In genomic region chr10:128918246-128918645, GRCm38 (mm10) we compare ENCODE assay signal across 9 mouse cellular contexts. TPM values are rescaled to one million over a fixed set of nuclear protein-coding genes. Genes with fewer than 3 reads are reported as not detected.
DNase-seq lines count a peak whose midpoint lies in the region; ATAC-seq and TF ChIP-seq lines count a peak whose summit lies in the region.
"Had no signal": no experiment of that assay in that cellular context is flagged by ENCODE, and none has a peak within 500 bp of the region (broad histone marks: within the 10 kb centered on the region; RNA-seq: fewer than 3 reads in every experiment).

No protein-coding gene starts in this region.

- ATAC-seq in embryonic facial prominence, embryonic 14.5 days (ENCODE audit: low read depth) = no peak
- ATAC-seq in hindbrain, embryonic 15.5 days (ENCODE audit: low FRiP score, low read depth) = 0 out of 2 replicates have a peak, but pooled peaks have one; percentile 2
- no peak for ATAC-seq in liver, postnatal 0 days
- ATAC-seq in forebrain, embryonic 13.5 days = no peak

- peaks cover 22% of the 10 kb centered on the region for H3K4me1 ChIP-seq in embryonic facial prominence, embryonic 14.5 days (ENCODE audit: control insufficient read depth, insufficient read depth, low read length)
- H3K4me1 ChIP-seq in embryonic facial prominence, embryonic 10.5 days = peaks cover 48% of the 10 kb centered on the region
- peaks cover 59% of the 10 kb centered on the region for H3K4me1 ChIP-seq in hindbrain, embryonic 15.5 days (replicated peaks)
- H3K4me1 ChIP-seq in liver, postnatal 0 days (ENCODE audit: insufficient read depth) = peaks cover 28% of the 10 kb centered on the region
- peaks cover 19% of the 10 kb centered on the region for H3K4me1 ChIP-seq in forebrain, embryonic 13.5 days

- H3K4me3 ChIP-seq in embryonic facial prominence, embryonic 14.5 days (ENCODE audit: low read depth, low read length) = no peak overlapping the region
- H3K4me3 ChIP-seq in embryonic facial prominence, embryonic 10.5 days = no peak overlapping the region
- no peak overlapping the region for H3K4me3 ChIP-seq in hindbrain, embryonic 15.5 days
- 0 out of 2 replicates have a peak overlapping the region, but pooled peaks have one; percentile 2 for H3K4me3 ChIP-seq in liver, postnatal 0 days (ENCODE audit: low read depth, low read length)
- no peak overlapping the region for H3K4me3 ChIP-seq in forebrain, embryonic 13.5 days

- TF ChIP-seq CTCF in liver, postnatal 0 days (IDR thresholded peaks at IDR 0.05; ENCODE audit: low read depth) = no peak

- WGBS in embryonic facial prominence, embryonic 14.5 days = 69% methylated on average over 7 of the region's 7 CpGs
- 78% methylated on average over 7 of the region's 7 CpGs for WGBS in embryonic facial prominence, embryonic 10.5 days
- 62% methylated on average over 7 of the region's 7 CpGs for WGBS in hindbrain, embryonic 15.5 days
- WGBS in liver, postnatal 0 days (ENCODE audit: insufficient replicate concordance) = 77% methylated on average over 7 of the region's 7 CpGs
- 82% methylated on average over 7 of the region's 7 CpGs for WGBS in forebrain, embryonic 13.5 days

- H3K27ac ChIP-seq in embryonic facial prominence, embryonic 14.5 days (replicated peaks; ENCODE audit: low read depth, low read length) = no peak overlapping the region; the same call in 1 of the 2 replicates
- H3K27ac ChIP-seq in embryonic facial prominence, embryonic 10.5 days (replicated peaks) = no peak overlapping the region
- H3K27ac ChIP-seq in hindbrain, embryonic 15.5 days (replicated peaks) = peak overlapping the region; percentile 78
- H3K27ac ChIP-seq in liver, postnatal 0 days (ENCODE audit: low read depth) = 0 out of 2 replicates have a peak overlapping the region, but pooled peaks have one; percentile 41
- no peak overlapping the region for H3K27ac ChIP-seq in forebrain, embryonic 13.5 days

- peak overlapping the region; percentile 19; the same call in 1 of the 2 replicates for H3K9ac ChIP-seq in embryonic facial prominence, embryonic 14.5 days (ENCODE audit: low read depth, low read length)
- no peak overlapping the region for H3K9ac ChIP-seq in hindbrain, embryonic 15.5 days
- peak overlapping the region; percentile 48 for H3K9ac ChIP-seq in liver, postnatal 0 days (replicated peaks)
- H3K9ac ChIP-seq in forebrain, embryonic 13.5 days = no peak overlapping the region

- peaks cover 49% of the 10 kb centered on the region for H3K36me3 ChIP-seq in embryonic facial prominence, embryonic 14.5 days (ENCODE audit: control insufficient read depth, insufficient read depth, low read length)
- peaks cover 66% of the 10 kb centered on the region for H3K36me3 ChIP-seq in embryonic facial prominence, embryonic 10.5 days (replicated peaks)
- H3K36me3 ChIP-seq in hindbrain, embryonic 15.5 days = no peaks in the 10 kb centered on the region; the same call in 1 of the 2 replicates
- 0 out of 2 replicates have a peak, but pooled peaks cover 18% of the 10 kb centered on the region for H3K36me3 ChIP-seq in liver, postnatal 0 days (replicated peaks; ENCODE audit: insufficient read depth, low read length)
- H3K36me3 ChIP-seq in forebrain, embryonic 13.5 days (ENCODE audit: poor library complexity, severe bottlenecking) = peaks cover 37% of the 10 kb centered on the region

- no peak for DNase-seq in embryonic facial prominence, embryonic 14.5 days (ENCODE audit: low spot score)
- DNase-seq in embryonic facial prominence, embryonic 10.5 days (ENCODE audit: low spot score) = no peak
- peak; percentile 56 for DNase-seq in right cerebral cortex, postnatal 14 days
- DNase-seq in right cerebral cortex, adult 18-20 months = no peak
- DNase-seq in liver, postnatal 0 days = no peak
- no peak for DNase-seq in frontal cortex, postnatal 25 days (ENCODE audit: low spot score in 2 of 2)

- H3K4me2 ChIP-seq in embryonic facial prominence, embryonic 14.5 days (ENCODE audit: low read depth, low read length) = no peak overlapping the region
- peak overlapping the region; percentile 27 for H3K4me2 ChIP-seq in hindbrain, embryonic 15.5 days
- H3K4me2 ChIP-seq in liver, postnatal 0 days (ENCODE audit: low read depth, low read length) = peak overlapping the region; percentile 31
- H3K4me2 ChIP-seq in forebrain, embryonic 13.5 days = no peak overlapping the region

- no peak for TF ChIP-seq EP300 in liver, postnatal 0 days (IDR thresholded peaks at IDR 0.05; ENCODE audit: low read depth)

- no peaks in the 10 kb centered on the region for H3K27me3 ChIP-seq in embryonic facial prominence, embryonic 14.5 days (replicated peaks; ENCODE audit: control insufficient read depth, insufficient read depth, low read length)
- no peaks in the 10 kb centered on the region for H3K27me3 ChIP-seq in embryonic facial prominence, embryonic 10.5 days (replicated peaks; ENCODE audit: low read depth, poor library complexity, severe bottlenecking)
- no peaks in the 10 kb centered on the region for H3K27me3 ChIP-seq in hindbrain, embryonic 15.5 days
- H3K27me3 ChIP-seq in liver, postnatal 0 days (ENCODE audit: insufficient read depth, low read length) = no peaks in the 10 kb centered on the region
- H3K27me3 ChIP-seq in forebrain, embryonic 13.5 days = no peaks in the 10 kb centered on the region
- H3K27me3 ChIP-seq: CH12.LX had no signal

- no peaks in the 10 kb centered on the region for H3K9me3 ChIP-seq in embryonic facial prominence, embryonic 14.5 days (ENCODE audit: control insufficient read depth, low read length)
- no peaks in the 10 kb centered on the region for H3K9me3 ChIP-seq in embryonic facial prominence, embryonic 10.5 days
- no peaks in the 10 kb centered on the region for H3K9me3 ChIP-seq in hindbrain, embryonic 15.5 days
- no peaks in the 10 kb centered on the region for H3K9me3 ChIP-seq in liver, postnatal 0 days (ENCODE audit: low read length)
- H3K9me3 ChIP-seq in forebrain, embryonic 13.5 days (replicated peaks) = no peaks in the 10 kb centered on the region

RNA-seq across cellular contexts. Expression of gene Rdh5, which starts 4.4 kb away (rescaled TPM):
- polyA plus RNA-seq in embryonic facial prominence, embryonic 14.5 days (2014; fragmentation: Nextera tagmentation; extraction: Ambion mirVana) = 15.5 and 16.0 TPM in 2 replicates
- polyA plus RNA-seq in embryonic facial prominence, embryonic 10.5 days (2016; fragmentation: Nextera tagmentation; extraction: Ambion mirVana) = 11.2 and 11.9 TPM in 2 replicates
- 20.9 and 22.1 TPM in 2 replicates for polyA plus RNA-seq in hindbrain, embryonic 15.5 days (2015; fragmentation: Nextera tagmentation; extraction: Ambion mirVana)
- polyA plus RNA-seq in liver, postnatal 0 days (2015; fragmentation: Nextera tagmentation; extraction: Ambion mirVana) = 54.5 and 63.1 TPM in 2 replicates
- polyA plus RNA-seq in forebrain, embryonic 13.5 days (2015; fragmentation: Nextera tagmentation; extraction: Ambion mirVana) = 10.7 and 16.0 TPM in 2 replicates

RNA-seq across cellular contexts. Expression of gene Bloc1s1, which starts 5.6 kb away (rescaled TPM):
- 242 and 248 TPM in 2 replicates for polyA plus RNA-seq in embryonic facial prominence, embryonic 14.5 days (2014; fragmentation: Nextera tagmentation; extraction: Ambion mirVana)
- 185 and 186 TPM in 2 replicates for polyA plus RNA-seq in embryonic facial prominence, embryonic 10.5 days (2016; fragmentation: Nextera tagmentation; extraction: Ambion mirVana)
- polyA plus RNA-seq in hindbrain, embryonic 15.5 days (2015; fragmentation: Nextera tagmentation; extraction: Ambion mirVana) = 266 and 268 TPM in 2 replicates
- polyA plus RNA-seq in liver, postnatal 0 days (2015; fragmentation: Nextera tagmentation; extraction: Ambion mirVana) = 128 and 130 TPM in 2 replicates
- 241 and 243 TPM in 2 replicates for polyA plus RNA-seq in forebrain, embryonic 13.5 days (2015; fragmentation: Nextera tagmentation; extraction: Ambion mirVana)

RNA-seq across cellular contexts. Expression of gene Itga7, which starts 15.4 kb away (rescaled TPM):
- 23.5 and 30.2 TPM in 2 replicates for polyA plus RNA-seq in embryonic facial prominence, embryonic 14.5 days (2014; fragmentation: Nextera tagmentation; extraction: Ambion mirVana)
- 1.8 and 2.7 TPM in 2 replicates for polyA plus RNA-seq in embryonic facial prominence, embryonic 10.5 days (2016; fragmentation: Nextera tagmentation; extraction: Ambion mirVana)
- polyA plus RNA-seq in hindbrain, embryonic 15.5 days (2015; fragmentation: Nextera tagmentation; extraction: Ambion mirVana) = 8.9 TPM in 2 replicates
- 0.66 and 0.70 TPM in 2 replicates for polyA plus RNA-seq in liver, postnatal 0 days (2015; fragmentation: Nextera tagmentation; extraction: Ambion mirVana)
- polyA plus RNA-seq in forebrain, embryonic 13.5 days (2015; fragmentation: Nextera tagmentation; extraction: Ambion mirVana) = 0.63 and 0.83 TPM in 2 replicates

RNA-seq across cellular contexts. Expression of gene Cd63, which starts 17.5 kb away (rescaled TPM):
- polyA plus RNA-seq in embryonic facial prominence, embryonic 14.5 days (2014; fragmentation: Nextera tagmentation; extraction: Ambion mirVana) = 916 and 959 TPM in 2 replicates
- 274 and 319 TPM in 2 replicates for polyA plus RNA-seq in embryonic facial prominence, embryonic 10.5 days (2016; fragmentation: Nextera tagmentation; extraction: Ambion mirVana)
- polyA plus RNA-seq in hindbrain, embryonic 15.5 days (2015; fragmentation: Nextera tagmentation; extraction: Ambion mirVana) = 262 and 274 TPM in 2 replicates
- polyA plus RNA-seq in liver, postnatal 0 days (2015; fragmentation: Nextera tagmentation; extraction: Ambion mirVana) = 271 and 296 TPM in 2 replicates
- 127 and 130 TPM in 2 replicates for polyA plus RNA-seq in forebrain, embryonic 13.5 days (2015; fragmentation: Nextera tagmentation; extraction: Ambion mirVana)

RNA-seq across cellular contexts. Expression of gene Gdf11, which starts 26.7 kb away (rescaled TPM):
- 4.7 and 5.0 TPM in 2 replicates for polyA plus RNA-seq in embryonic facial prominence, embryonic 14.5 days (2014; fragmentation: Nextera tagmentation; extraction: Ambion mirVana)
- 11.8 and 12.0 TPM in 2 replicates for polyA plus RNA-seq in embryonic facial prominence, embryonic 10.5 days (2016; fragmentation: Nextera tagmentation; extraction: Ambion mirVana)
- 8.6 and 8.9 TPM in 2 replicates for polyA plus RNA-seq in hindbrain, embryonic 15.5 days (2015; fragmentation: Nextera tagmentation; extraction: Ambion mirVana)
- polyA plus RNA-seq in liver, postnatal 0 days (2015; fragmentation: Nextera tagmentation; extraction: Ambion mirVana) = 0.17 and 0.23 TPM in 2 replicates
- polyA plus RNA-seq in forebrain, embryonic 13.5 days (2015; fragmentation: Nextera tagmentation; extraction: Ambion mirVana) = 8.9 and 9.0 TPM in 2 replicates

Comparison
In these comparisons a context has a peak if more than half of its experiments do, and no peak if none do; other contexts are left out.
1. H3K27ac ChIP-seq: peak in hindbrain, embryonic 15.5 days (single experiment) and liver, postnatal 0 days (single experiment); none in embryonic facial prominence, embryonic 14.5 days (single experiment), embryonic facial prominence, embryonic 10.5 days (single experiment) and forebrain, embryonic 13.5 days (single experiment).
2. H3K4me2 ChIP-seq: peak in hindbrain, embryonic 15.5 days (single experiment) and liver, postnatal 0 days (single experiment); none in embryonic facial prominence, embryonic 14.5 days (single experiment) and forebrain, embryonic 13.5 days (single experiment).
3. H3K9ac ChIP-seq: peak in embryonic facial prominence, embryonic 14.5 days (single experiment) and liver, postnatal 0 days (single experiment); none in hindbrain, embryonic 15.5 days (single experiment) and forebrain, embryonic 13.5 days (single experiment).